Mouse (Mus musculus) monocyte, adult 59 days (primary cell): Measurements from ENCODE around the gene D10Jhu81e. TPM values are rescaled to one million over a fixed set of nuclear protein-coding genes. Genes with fewer than 3 reads are reported as not detected.

Source experiments
- total RNA-seq, 2 experiments: library from RNA; stranded (reverse); gene quantifications; one replicate each; pipeline ENCODE4 v1.2.4; 2023

The D10Jhu81e gene
- total RNA-seq = 10 to 100 TPM; 27.1 to 27.9 TPM

DNA sequence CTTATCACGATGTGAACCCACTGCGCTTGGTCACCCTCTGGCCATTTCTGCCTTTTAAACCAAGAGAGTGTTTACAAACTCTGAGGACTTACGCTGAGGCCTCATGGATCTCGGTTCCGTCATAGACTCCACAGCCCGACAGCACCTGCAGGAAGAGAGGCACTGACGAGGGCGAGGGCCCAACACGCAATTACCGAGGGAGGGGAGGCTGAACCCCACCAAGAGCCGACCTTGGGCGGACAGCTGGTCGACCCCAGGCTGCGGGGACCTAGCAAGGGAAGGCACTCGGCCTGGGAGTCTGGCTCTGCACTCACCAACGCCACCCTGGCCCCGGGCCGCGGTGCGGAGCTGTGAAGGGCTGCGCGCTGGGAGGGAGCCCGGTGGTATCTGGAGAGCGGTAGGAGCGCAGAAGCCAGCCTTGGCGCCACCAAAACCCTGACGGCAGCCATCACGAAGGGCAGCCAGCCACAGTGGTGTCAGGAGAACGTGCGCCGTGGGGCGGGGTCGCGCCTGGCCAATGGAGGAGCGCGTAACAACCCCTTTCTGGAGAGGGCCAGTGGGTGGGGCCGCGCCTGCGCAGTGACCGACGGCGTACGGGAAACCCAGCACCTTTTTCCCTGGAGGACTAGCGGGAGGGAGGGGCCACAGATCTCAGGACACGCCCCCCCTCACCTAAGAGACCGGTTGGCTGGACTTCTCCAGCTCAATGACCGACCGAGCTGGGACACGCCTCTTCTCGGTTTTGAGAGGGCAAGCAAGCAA lies at the start of gene D10Jhu81e:
TSS of gene D10Jhu81e (minus strand) at position 502 of the 762 bp plus-strand sequence.

DNA sequence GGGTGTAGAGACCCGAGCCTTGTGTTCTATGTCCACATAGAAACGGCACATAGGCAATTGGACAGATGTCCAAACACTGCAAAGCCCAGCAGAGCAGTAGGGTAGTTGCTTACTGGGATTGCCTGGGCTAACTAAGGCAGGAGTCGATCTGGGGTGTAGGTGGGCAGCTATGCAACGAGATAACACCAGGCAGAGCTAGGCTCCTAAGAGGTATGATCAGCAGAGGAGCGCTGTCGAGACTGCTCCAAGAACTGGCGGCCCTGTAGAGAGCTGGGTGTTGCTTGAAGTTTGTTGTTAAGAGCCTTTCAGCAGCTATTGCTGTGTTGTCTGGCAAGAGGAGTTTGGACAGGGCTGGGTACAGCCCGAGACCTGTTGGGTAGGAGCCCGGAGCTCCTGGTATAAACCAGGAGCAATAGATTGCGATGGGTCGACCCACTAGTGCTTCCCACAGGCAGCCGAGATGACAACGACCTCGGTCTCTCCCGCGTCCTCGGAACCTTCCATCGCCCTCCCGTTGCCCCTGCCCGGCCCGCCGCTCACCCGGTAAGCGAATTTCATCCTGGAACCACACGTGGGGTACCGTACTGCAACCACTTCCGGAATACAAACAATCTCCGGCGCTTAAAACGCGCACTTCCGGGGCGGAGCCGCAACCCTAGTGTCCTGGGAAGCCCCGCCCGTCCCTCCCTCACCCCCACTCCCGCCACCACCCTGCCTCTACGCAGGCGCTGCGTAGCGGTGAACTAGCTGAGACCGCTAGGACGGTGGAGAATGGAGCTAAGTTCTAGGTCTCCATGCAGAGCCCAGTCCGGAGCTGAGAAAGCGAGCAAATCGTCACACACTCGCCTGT lies 15.2 kb upstream of the D10Jhu81e start, which contains the start of gene Pwp2:
TSS of gene Pwp2 (minus strand) at position 619 of the 850 bp plus-strand sequence.

Other genes with a start within 250 kb of the D10Jhu81e start
- 100 to 1,000 TPM; 148 to 152 TPM for gene Trpm2, start 199.2 kb downstream of the D10Jhu81e start, total RNA-seq
- gene 1810043G02Rik, start 191.3 kb downstream of the D10Jhu81e start, total RNA-seq = 10 to 100 TPM; 10.7 to 12.6 TPM
- gene Pfkl, start 159.7 kb downstream of the D10Jhu81e start, total RNA-seq = 10 to 100 TPM; 60.3 to 88.1 TPM
- gene Dnmt3l, start 127.8 kb downstream of the D10Jhu81e start, total RNA-seq = not detected
- gene Aire, start 126.2 kb downstream of the D10Jhu81e start, total RNA-seq = not detected
- 10 to 100 TPM; 46.2 to 50.6 TPM for gene Icosl, start 100.5 kb downstream of the D10Jhu81e start, total RNA-seq
- gene Pwp2, start 15.4 kb upstream of the D10Jhu81e start, total RNA-seq = 10 to 100 TPM; 10.2 to 11.9 TPM
- gene Trappc10, start 74.9 kb upstream of the D10Jhu81e start, total RNA-seq = 10 to 100 TPM; 59.3 to 63.5 TPM
- gene Agpat3, start 182.7 kb upstream of the D10Jhu81e start, total RNA-seq = 10 to 100 TPM; 35.1 to 45.0 TPM
- gene Rrp1, start 243.3 kb upstream of the D10Jhu81e start, total RNA-seq = 100 to 1,000 TPM; 175 to 190 TPM